Mouse (Mus musculus): ENCODE measurements around the gene Cenpf.

Gene Cenpf

GRCm38 (mm10) chr1:189687654-189688387 lies at the start of gene Cenpf:
Gene Cenpf, minus strand, starts transcription at chr1:189688086.
- DNase-seq (ENCODE audit: low spot score) = peak; percentile 98

DNA sequence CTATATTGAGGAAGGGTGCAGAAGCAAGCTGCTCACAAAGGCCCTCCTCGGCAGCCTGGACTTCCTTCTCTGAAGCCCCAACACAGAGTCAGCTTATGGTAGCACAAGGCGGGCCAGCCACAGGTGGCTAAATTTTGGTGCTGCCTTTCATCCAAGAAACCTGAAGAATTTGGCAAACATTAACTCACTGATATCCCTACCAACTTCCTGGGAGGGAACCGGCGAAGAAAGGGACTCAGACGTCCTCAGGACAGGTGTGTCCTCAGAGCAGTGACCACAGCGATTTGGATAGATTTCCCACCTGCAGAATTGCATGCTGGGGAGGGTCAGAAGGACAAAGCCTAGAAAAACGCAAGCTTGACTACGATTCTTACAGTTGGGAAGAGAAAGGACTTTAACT lies 44.3 kb upstream of the Cenpf start:
- no peak for DNase-seq (ENCODE audit: low spot score)

DNA sequence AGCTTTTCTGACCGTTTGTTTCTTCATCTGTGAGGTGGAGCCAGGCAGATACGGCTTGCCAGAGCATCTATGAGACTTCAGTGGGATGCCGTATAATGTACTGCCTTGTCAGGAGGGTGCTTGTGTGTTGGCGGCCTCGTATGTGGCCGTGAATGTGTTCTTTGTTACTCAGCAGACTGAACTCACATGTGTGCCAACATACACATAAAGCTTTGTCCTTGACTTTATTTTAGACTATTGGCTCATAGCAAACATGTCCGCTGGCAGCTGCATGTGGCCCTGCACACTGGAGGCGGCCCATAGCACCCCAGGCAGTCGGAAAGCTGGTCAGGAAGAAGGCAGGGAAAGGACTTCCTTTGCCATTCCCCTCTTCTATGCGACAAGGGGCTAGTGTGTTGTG lies 43.8 kb upstream of the Cenpf start:
- DNase-seq (ENCODE audit: low spot score) = no peak

DNA sequence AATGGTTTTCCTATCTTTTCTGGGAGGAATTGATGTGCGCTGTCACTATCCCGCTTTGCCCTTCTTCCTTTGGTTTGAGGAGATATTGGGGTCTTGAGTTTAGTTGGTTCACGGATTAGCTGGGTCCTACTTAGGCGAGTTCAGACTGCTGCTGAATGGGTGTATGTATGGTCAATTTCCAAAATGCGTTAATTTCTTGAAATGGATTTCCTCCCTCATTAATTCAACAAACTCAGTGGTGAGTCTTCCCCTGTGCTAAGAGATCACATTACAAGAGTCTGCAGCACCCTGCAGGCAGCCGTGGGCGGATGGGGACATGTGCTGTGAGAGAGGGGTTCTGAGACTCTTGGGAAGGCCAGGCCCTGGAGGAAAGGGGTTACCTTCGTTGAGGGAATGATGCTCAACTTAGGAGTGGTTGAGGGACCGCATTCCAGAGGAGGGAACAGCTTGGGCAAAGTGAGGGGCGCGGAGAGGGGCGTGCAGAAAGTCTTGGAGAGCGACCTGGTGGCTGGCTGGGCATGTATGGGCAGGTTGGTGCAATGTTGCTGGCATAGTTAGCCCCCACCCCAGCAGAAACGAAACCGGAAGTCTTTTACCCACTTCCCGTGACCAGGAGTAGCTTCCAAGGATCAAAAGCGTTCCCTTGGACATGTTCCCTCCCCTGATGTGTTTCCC lies 41.4 kb upstream of the Cenpf start:
- DNase-seq (ENCODE audit: low spot score) = no peak

DNA sequence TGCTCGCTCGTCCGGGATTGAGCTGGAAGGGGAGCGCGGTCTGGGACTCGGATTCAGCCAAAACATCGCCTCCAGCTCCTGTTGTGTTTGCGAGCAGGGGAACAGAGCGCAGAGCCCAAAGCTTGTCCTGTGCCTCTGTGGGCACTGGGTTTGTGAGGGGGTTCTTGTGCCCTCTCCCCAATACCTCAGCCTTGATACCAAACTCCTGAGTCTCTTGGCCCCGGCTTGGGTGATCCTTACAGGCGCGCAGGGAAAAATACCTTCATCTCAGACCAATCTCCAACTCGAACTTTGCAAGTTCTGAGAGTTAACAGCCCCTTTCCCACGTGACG lies 40.9 kb upstream of the Cenpf start:
- no peak for DNase-seq (ENCODE audit: low spot score)

GRCm38 (mm10) chr1:189727884-189728783 lies 40.2 kb upstream of the Cenpf start, which contains the start of gene Ptpn14:
Gene Ptpn14, plus strand, starts transcription at chr1:189728268.
- no peak for DNase-seq (ENCODE audit: low spot score)

GRCm38 (mm10) chr1:189727346-189727883 lies 39.5 kb upstream of the Cenpf start:
- no peak for DNase-seq (ENCODE audit: low spot score)

DNA sequence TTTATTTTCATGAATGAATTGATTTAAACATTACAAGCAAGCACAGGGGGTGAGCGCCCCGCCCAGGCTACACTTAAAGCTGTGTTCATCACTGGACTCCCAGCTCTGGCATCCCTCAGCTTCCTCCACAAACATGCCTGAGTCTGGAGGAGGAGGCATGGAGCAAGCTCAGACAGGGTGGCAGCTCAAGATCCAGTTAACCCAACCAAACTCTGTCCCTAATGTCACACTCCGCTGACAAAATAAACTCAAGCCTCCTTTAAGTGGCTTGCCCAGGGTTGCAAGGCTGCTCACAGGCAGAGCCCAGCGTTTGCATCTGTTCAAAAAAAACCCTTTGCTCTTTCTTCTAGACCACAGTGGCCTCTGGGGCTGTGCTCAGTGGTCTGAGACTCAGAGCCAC lies 38.2 kb upstream of the Cenpf start:
- no peak for DNase-seq (ENCODE audit: low spot score)

DNA sequence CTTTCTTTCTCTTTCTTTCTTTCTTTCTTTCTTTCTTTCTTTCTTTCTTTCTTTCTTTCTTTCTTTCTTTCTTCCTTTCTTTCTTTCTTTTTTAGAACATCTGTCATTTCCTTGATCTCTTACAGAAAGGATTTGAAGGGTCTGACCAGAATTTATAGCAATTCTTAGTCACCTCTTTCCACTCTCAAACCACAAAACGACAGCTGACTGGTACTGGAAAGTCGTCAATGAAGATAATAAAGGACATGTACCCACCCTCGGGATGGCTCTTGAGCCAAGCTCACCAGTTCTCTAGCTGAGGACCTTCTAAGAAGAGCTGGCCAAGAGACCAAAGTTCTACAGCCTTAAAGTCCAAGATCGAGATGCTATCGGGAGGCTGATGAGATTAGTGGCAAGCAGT lies 30.7 kb upstream of the Cenpf start:
- DNase-seq (ENCODE audit: low spot score) = no peak

DNA sequence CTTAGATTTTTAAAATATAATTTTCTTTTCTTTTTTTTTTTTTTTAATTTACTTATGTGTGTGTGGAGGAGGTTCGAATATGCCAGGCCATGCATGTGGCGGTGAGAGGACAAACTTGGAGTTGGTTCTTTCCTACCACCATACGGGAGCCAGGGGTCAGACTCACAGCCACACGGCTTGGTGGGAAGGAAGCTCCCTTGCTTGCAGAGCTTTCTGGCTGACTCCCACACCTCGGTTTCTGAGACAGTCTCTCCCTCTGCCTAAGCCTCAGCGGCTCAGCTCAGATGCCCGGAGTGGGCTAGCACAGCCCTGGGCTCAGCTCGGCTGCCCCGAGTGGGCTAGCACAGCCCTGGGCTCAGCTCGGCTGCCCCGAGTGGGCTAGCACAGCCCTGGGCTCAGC lies 29.7 kb upstream of the Cenpf start:
- DNase-seq (ENCODE audit: low spot score) = no peak

- no peak for DNase-seq (ENCODE audit: low spot score)
These were observed 28.3 kb upstream of the Cenpf start for GRCm38 (mm10) chr1:189715915-189716797.

DNA sequence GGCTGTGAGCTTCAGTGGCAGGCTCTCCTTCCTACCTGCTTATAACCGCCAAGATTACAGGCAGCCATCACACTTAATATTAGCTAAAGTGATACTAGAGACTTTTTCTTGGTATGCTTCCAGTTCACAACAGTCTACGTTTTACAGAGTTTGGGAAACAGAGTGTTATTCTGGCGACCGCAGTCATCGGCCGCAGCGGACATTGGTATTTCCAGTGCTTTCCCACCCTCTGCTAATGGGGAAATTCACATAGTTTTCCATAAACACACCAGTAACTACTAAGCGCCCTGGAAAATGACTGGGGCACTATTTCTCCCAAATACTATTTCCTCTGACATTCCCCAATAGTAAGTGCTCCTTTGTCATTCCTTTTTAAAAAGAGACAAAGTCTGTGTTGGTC lies 21.1 kb upstream of the Cenpf start:
- no peak for DNase-seq (ENCODE audit: low spot score)

- no peak for DNase-seq (ENCODE audit: low spot score)
These were observed 19.5 kb upstream of the Cenpf start for GRCm38 (mm10) chr1:189707419-189707818.

GRCm38 (mm10) chr1:189707014-189707413 lies 19.1 kb upstream of the Cenpf start:
- DNase-seq (ENCODE audit: low spot score) = no peak

- no peak for DNase-seq (ENCODE audit: low spot score)
These were observed 18.3 kb upstream of the Cenpf start for GRCm38 (mm10) chr1:189706040-189706645.

DNA sequence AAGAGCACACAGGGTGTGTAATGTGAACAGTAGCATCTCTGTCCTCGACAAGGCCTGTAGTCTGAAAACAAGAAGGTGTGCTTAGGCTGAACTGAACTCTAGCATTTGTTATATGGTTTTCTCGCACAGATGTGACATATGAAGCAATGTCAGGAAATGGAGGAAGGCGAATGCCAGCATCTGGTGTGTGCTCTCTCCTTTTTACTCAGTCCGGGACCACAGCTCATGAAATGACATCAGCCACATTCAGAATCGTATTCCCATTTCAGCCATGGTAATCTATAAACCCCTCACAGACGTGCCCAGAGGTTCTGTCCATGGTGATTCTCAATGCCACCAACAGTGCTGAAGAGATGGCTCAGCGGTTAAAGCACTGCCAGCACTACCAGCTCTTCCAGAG lies 15.7 kb upstream of the Cenpf start:
- DNase-seq (ENCODE audit: low spot score) = no peak

GRCm38 (mm10) chr1:189703156-189703555 lies 15.3 kb upstream of the Cenpf start:
- DNase-seq (ENCODE audit: low spot score) = no peak

GRCm38 (mm10) chr1:189700990-189701389 lies 13.1 kb upstream of the Cenpf start:
- DNase-seq (ENCODE audit: low spot score) = peak; percentile 61

DNA sequence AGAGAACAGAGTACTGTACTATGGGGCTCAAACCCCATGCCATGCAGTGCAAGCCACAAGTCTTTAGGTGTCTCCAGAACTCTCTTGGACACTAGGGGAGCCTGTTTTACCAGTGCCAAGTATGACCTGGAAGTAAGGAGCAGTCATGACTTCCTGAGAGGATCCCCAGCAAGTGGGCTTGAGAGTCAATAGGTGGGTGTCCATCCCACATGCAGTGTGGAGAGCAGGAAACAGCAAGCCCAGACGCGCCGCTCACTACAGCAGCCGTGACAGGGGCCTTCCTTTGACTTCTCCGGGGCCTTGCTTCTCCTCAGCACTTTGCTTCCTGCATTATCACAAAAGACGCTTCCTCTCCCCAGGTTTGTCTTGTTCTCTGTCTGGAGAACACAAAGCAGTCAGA lies 12.3 kb upstream of the Cenpf start:
- DNase-seq (ENCODE audit: low spot score) = no peak

DNA sequence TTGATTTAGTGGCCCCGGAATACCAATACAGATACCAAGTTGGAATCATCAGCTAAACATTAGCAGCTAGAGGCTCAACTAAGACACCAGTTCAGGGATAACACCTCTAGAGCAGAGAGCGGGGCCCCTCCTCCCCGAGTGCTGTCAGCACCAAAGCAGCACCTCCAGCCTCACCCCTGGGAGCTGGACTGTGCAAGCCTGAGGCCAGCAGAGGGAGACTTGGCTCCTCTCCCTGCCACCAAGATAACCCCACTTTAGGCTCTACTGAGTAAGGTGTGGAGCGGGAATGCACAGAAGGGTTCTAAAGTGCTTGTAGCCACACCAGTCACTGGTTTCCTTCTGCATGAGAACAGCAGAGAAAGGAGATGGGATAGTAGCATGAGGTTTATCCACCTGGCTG lies 10.5 kb upstream of the Cenpf start:
- no peak for DNase-seq (ENCODE audit: low spot score)

DNA sequence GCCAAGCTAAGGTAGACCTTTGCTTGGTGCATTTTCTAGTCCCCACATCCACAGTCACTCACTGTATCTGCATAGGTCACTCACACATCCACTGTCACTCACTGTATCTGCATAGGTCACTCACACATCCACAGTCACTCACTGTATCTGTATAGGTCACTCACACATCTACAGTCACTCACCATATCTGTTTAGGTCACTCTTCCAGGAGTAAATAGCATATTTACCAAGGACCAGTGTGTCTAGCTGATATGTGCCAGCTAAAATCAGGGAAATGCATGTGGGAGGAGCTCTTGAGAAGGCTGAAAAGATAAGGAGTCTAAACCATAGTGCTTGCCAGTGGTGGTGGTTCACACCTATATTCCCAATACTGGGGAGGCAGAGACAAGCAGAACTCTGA lies 7.4 kb upstream of the Cenpf start:
- DNase-seq (ENCODE audit: low spot score) = no peak

Data from c-Kit-positive CD71-positive TER-119-positive erythroid progenitor cells, embryonic 14.5 days (primary cell).